Mouse (Mus musculus) liver, embryonic 14.5 days (tissue): ENCODE measurements around the gene Fign.

ENCODE experiments used
- CTCF ChIP-seq: IDR thresholded peaks from 2 replicates; pipeline ENCODE4 v1.5.1; 2016; ENCODE audit warnings: antibody characterized with exemption, low read depth, control low read depth
- EP300 ChIP-seq: IDR thresholded peaks from 2 replicates; pipeline ENCODE4 v1.6.1; 2016; ENCODE audit warnings: antibody characterized with exemption, low read depth

DNA sequence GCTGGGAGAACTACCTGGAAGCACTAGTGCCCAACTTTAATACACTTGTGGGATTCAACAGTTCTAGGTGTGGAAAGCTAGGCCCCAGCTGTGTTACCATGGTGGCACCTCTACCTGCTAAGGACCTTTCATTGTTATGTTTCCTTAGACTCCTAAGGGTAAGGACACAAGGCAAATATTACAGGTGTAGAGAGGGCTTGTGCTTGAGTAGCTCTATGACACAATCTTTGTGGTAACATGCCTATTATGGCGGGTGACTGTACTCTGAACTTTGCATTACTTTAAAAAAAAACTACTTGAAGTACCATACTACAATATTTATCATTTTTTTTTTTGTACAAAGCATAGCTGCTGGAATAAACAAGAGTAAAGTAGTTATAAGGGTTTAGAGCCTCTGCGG lies 112.4 kb downstream of the Fign start:
- TF ChIP-seq CTCF, result no peak
- no peak for TF ChIP-seq EP300
